Mouse (Mus musculus): Measurements from ENCODE around the gene Ptprd.
"Not testable (repeated sequence)": the region's sequence is repeated elsewhere in the genome, so short reads cannot be mapped to it uniquely, and the experiment has no call there.

Ptprd gene

GRCm38 (mm10) chr4:76448678-76449465 is 1762.9 kb downstream of the Ptprd start:
- no peak for DNase-seq (ENCODE audit: low read depth, low spot score)

DNA sequence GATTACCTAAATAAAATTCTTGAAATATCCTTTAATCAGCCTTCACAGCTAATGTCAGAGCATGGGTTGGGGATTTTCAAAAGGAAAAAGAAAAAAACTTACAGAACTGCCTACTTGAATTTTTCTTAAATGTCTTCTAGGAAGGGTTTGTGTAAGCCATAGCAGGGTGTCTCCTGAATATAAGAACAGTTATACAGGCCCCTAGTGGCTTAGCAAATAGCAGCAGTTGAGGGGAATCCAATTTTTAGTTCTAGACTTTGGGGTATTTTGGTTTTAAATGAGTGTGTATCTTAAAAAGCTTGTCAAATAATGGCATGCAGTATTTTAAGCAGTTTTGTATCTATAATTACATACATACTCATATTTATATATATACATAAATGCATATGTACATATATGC is 1764.4 kb downstream of the Ptprd start:
- peak; percentile 19 for DNase-seq (ENCODE audit: low read depth, low spot score)

- DNase-seq (ENCODE audit: low read depth, low spot score) = no peak
Measured at GRCm38 (mm10) chr4:76444778-76445177, 1767.0 kb downstream of the Ptprd start.

DNA sequence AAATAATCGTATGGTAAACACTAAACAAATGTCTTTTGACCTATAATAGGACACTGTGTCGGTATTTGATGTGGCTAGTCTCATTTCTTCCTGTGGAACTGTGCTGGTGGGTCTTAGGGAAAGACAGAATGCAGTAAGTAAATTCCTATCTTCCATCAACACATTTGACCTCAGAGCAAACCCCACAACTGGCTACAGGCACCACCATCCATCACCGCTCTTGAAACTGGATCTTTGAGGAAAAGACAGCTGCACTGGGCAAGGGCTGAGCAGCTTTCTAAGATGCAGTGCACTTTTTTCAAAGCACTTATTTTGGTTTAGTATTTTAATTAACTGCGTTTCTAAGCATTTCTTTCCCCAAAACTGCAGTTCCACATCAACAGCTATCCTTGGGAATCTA is 1768.2 kb downstream of the Ptprd start:
- DNase-seq (ENCODE audit: low read depth, low spot score) = no peak

GRCm38 (mm10) chr4:76440791-76441364 is 1770.9 kb downstream of the Ptprd start:
- no peak for DNase-seq (ENCODE audit: low read depth, low spot score)

DNA sequence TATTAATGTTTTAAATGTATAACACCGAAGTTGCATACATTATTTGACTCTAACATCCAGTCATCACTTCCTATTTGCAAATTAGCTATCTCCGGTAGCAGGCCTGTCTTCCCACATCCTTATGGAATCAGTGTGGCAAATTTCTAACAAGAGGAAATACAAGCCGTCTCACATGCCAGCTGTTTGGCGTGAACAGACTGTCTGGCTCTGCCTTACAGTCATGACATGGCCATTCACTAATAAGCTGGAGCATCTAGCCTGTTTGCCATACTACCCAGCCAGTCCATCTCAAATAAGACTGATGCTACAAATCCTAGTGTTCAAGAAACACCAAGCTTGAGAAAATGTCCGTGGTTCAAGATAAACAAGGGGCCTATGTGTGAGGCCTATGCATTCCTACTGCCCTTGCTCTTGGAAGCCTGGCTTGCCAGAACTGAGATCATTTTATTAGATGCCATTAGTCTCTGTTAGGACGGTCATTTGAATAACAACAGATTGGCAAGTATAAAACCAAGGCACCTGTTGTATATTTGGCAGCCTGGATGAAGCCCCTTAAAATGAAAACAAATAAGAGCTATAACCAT is 1773.2 kb downstream of the Ptprd start:
- DNase-seq (ENCODE audit: low read depth, low spot score) = no peak

DNA sequence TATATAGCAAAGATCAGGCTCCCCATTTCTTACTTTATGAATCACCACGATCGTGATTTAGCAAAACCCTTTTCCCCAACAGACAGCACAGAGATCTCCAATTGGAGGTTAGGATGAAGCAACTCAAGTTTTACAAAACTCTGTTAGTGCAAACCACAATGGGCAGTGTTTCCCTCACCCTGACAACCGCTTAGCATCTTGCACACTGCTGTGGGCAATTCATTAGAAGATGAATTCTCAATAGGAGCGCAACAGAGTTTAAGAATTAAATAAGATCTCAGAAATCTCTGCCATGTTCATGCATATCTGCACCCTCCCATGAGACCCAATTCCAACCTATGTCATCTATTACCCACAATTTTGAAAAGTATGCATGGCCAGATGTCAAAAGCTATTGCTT is 1773.7 kb downstream of the Ptprd start:
- DNase-seq (ENCODE audit: low read depth, low spot score) = no peak

DNA sequence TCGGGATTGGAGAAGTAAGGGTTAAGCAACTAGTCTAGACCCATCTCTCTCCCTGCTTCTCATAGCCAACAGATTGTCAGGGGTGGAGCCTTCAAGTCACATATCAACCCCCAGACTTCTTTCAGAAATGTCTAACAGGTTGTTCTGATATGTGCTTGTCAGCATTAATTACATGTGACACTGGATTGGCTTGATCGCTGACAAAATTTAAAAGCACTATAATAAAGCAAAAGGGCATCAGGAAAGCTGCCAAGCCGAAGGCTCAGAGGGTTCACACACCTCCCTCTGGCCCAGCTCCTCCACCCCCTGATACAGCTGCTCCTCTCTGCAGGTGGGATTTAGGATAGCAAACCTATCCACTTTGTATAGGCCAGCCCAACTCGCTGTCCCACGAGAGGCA is 1775.8 kb downstream of the Ptprd start:
- DNase-seq (ENCODE audit: low read depth, low spot score) = no peak

DNA sequence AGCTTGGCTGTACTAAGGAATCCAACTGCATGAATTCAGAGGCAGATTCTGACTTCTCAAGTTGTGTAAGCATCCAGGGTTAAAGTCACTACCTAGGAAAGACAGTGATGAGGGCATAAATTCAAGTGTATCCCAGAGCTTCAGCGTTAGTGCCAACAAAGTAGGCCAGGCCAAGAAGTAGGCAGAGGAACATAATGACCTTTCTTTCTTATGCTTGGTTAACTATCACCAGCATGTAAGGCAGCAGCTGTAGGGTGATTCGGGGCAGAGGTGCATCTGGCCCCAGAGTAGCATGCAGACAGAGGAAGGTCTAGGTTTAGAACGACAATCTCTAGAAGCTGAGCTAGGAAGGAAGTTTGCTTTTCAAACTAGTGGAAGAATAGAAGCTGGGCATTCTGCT is 1782.0 kb downstream of the Ptprd start:
- DNase-seq (ENCODE audit: low read depth, low spot score) = no peak

DNA sequence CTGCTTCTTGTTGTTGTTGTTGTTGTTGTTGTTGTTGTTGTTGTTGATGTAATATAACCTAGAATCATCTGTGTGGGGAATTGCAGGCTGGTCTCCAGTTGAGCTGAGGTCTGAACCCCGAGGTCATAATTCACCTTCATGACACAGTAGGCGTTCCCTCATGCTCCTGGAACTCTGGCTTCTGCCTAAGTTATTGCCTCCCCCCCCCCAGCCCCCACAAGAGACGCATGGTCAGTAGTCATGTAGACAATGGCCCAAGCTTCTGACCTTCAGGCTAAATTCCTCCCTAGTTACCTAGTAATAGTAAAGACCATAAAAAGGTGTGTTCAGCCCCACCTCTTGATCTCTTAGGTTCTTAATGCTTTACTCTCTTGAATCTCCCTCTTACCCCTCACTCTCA is 1784.7 kb downstream of the Ptprd start:
- not testable (repeated sequence) for DNase-seq (ENCODE audit: low read depth, low spot score)

DNA sequence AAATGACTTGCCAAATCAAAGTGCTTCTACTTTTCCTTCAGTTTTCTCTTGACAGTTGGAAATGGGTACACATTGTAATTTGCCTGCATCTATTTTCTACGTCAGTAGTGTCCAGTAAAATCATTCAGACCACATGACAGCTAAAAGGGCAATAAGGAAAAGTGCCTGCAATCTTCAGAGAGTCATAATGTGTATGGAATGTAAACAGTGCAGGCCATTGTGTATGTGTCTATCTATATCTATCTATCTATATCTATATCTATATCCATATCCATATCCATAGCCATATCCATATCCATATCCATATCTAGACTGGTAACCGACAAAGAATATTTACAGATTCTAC is 1786.6 kb downstream of the Ptprd start:
- DNase-seq (ENCODE audit: low read depth, low spot score) = no peak

GRCm38 (mm10) chr4:76424324-76425229 is 1787.2 kb downstream of the Ptprd start:
- DNase-seq (ENCODE audit: low read depth, low spot score) = peak; percentile 75

- DNase-seq (ENCODE audit: low read depth, low spot score) = no peak
Measured at GRCm38 (mm10) chr4:76422113-76422512, 1789.6 kb downstream of the Ptprd start.

- no peak for DNase-seq (ENCODE audit: low read depth, low spot score)
Measured at GRCm38 (mm10) chr4:76419641-76420040, 1792.1 kb downstream of the Ptprd start.

- no peak for DNase-seq (ENCODE audit: low read depth, low spot score)
Measured at GRCm38 (mm10) chr4:76417676-76418075, 1794.1 kb downstream of the Ptprd start.

- DNase-seq (ENCODE audit: low read depth, low spot score) = no peak
Measured at GRCm38 (mm10) chr4:76415624-76416023, 1796.1 kb downstream of the Ptprd start.

GRCm38 (mm10) chr4:76414591-76414990 is 1797.2 kb downstream of the Ptprd start:
- DNase-seq (ENCODE audit: low read depth, low spot score) = peak; percentile 45

DNA sequence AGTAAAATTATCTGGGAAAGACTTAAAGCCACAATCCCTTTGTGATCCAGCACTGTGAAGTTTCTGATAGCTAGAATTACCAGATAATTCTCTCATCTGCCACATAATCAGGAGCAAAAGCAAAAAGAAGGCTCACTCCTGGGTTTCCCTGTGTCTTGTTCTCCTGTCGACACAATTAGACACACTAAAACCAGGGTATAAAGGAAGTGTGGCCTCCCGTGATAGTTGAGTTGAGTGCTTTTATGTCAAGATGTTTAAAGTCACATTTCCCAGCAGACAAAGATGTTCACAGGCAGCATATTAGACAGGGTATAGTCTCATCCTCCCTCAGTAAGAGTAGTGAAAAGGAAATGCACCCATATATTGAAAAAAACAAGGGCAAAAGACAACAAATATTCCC is 1801.7 kb downstream of the Ptprd start:
- no peak for DNase-seq (ENCODE audit: low read depth, low spot score)

DNA sequence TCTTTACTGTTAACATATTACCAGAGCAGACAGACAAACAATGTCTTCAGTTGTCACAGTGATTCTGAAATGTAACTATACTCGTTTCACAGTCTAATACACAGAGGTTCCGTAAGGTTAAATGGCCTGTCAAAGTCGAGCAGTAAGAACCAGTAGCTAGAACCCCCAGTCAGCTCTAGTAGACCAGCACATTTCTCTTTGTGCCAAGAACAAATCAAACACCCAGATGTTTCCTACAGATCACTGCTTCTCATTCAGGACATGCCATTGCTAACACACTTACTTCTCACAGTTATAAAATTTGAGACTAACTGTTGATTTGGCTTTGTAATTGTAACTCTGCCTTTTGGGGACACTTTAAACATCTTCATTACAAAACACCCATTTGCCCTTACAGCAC is 1802.6 kb downstream of the Ptprd start:
- DNase-seq (ENCODE audit: low read depth, low spot score) = no peak

DNA sequence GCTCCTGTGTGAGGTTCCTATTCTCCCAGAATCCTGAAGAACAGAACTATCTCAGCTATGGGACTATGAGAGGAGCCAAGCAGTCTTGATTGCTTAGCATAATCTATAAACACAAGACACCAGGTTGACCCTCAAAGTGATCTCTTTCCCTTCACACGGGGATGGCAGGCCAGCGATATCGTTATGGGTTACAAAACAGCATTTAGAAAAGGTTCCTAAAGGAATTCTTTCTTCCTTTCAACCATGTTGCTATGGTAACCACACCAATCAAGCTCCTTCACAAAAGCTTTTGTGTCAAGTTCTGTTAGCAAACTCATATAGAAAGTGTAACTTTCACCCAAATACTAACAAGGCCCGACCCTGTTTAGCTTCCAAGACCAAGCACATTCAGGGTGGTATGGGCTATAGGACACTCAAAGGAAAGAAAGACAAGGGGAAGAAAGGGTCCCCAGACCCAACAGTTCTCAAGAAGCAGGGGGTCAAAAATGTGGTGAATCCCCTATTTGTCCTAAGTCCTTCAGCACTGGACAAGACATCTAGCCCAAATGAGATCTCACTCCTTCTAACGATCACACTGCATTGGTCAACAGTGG is 1805.8 kb downstream of the Ptprd start:
- DNase-seq (ENCODE audit: low read depth, low spot score) = no peak

DNA sequence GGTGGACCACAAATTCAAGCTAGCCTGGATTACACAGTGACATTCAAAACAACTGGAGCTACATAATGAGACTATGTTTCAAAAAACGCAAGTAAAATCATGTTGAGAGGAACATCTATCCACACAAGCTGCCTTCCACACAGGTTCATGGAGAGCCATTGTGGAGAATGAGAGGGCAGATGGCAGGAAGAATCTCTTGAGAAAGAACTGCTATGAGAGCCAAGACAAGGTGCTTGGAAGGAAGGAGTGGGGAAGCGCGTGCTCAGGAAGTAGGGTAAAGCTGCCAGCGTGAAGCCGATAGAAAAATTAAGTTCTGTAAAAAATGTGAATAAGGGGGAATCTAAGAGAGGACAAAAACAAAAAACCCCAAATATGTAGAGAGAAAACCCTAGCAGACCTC is 1808.5 kb downstream of the Ptprd start:
- no peak for DNase-seq (ENCODE audit: low read depth, low spot score)

GRCm38 (mm10) chr4:76387887-76388286 is 1823.9 kb downstream of the Ptprd start:
- no peak for DNase-seq (ENCODE audit: low read depth, low spot score)
